Mouse (Mus musculus) liver, embryonic 13.5 days (tissue): Measurements from ENCODE around the gene Kcnj6. TPM values are rescaled to one million over a fixed set of nuclear protein-coding genes. Genes with fewer than 3 reads are reported as not detected.

ENCODE experiments used
- ATAC-seq: fragments of 200-750 bp; cut with Nextera tagmentation; 2 replicates; pipeline ENCODE4 v1.8.0; 2017; ENCODE audit warnings: low read depth, mild to moderate bottlenecking, moderate number of reproducible peaks, moderate library complexity
- DNase-seq: peaks from one replicate; pipeline ENCODE4 v3.0.0; 2022
- H3K27ac ChIP-seq: fragments of 300-500 bp; sonication (generic); 2 replicates; pipeline ENCODE4 v1.5.1; 2015; ENCODE audit warnings: moderate library complexity, mild to moderate bottlenecking, inconsistent platforms
- H3K27me3 ChIP-seq: fragments of 300-500 bp; sonication (generic); 2 replicates; pipeline ENCODE4 v1.6.1; 2015; ENCODE audit warnings: mild to moderate bottlenecking, inconsistent platforms
- H3K36me3 ChIP-seq: fragments of 300-500 bp; sonication (generic); 2 replicates; pipeline ENCODE4 v1.6.1; 2015; ENCODE audit warnings: mild to moderate bottlenecking, inconsistent platforms
- H3K4me1 ChIP-seq: fragments of 300-500 bp; sonication (generic); replicated peaks from 2 replicates; pipeline ENCODE4 v1.6.1; 2015; ENCODE audit warnings: inconsistent platforms
- H3K4me2 ChIP-seq: fragments of 300-500 bp; sonication (generic); 2 replicates; pipeline ENCODE4 v1.6.1; 2015; ENCODE audit warnings: inconsistent platforms, mild to moderate bottlenecking, moderate library complexity
- H3K4me3 ChIP-seq: fragments of 300-500 bp; sonication (generic); replicated peaks from 2 replicates; pipeline ENCODE4 v1.5.1; 2015; ENCODE audit warnings: mild to moderate bottlenecking, inconsistent platforms
- H3K9ac ChIP-seq: fragments of 300-500 bp; sonication (generic); 2 replicates; pipeline ENCODE4 v1.6.1; 2015; ENCODE audit warnings: mild to moderate bottlenecking, inconsistent platforms
- H3K9me3 ChIP-seq: fragments of 300-500 bp; sonication (generic); replicated peaks from 2 replicates; pipeline ENCODE4 v1.6.1; 2016; ENCODE audit warnings: inconsistent platforms
- WGBS: fragments of 180-500 bp; shearing (Covaris S2); methylation state at CpG from one replicate; pipeline ENCODE4 v1.1.7; 2015; ENCODE audit not compliant: insufficient replicate concordance; 5-methylcytosine and 5-hydroxymethylcytosine counted together
- polyA plus RNA-seq: library from polyadenylated mRNA; unstranded; fragments of >200 nt; fragmentation: Nextera tagmentation; extraction: Ambion mirVana; gene quantifications from 2 replicates; pipeline ENCODE4 v1.2.1, GENCODE M21; 2015

The Kcnj6 gene
- polyA plus RNA-seq, 1 experiment from 2014 or later = not detected

DNA sequence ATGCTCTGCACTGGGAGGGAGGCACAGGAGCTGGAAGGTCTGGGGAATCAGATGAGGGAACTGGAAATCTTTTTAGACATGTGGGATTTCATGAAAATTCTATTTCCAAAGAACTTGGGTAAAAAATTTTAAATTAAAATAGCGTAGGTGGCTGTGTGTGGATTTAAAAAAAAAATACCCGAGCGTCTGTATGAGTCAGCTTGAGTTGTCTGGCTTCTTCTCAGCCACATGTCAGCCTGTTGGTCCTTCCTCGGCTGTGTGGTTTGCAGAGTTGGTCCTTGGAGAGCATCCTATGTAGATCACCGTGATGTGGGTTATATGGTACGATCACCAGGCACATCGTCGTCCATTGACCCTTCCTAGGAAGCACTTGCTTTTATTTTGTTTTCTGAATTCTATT, 114.3 kb downstream of the Kcnj6 start:
- Histone ChIP-seq H3K9me3 (no peaks in the 10 kb centered on the region), H3K27ac (no peak overlapping the region), H3K9ac (no peak overlapping the region), H3K4me3 (no peak overlapping the region), H3K4me2 (no peak overlapping the region), H3K4me1 (no peaks in the 10 kb centered on the region), H3K27me3 (no peaks in the 10 kb centered on the region), H3K36me3 (no peaks in the 10 kb centered on the region)
- ATAC-seq (no peak), DNase-seq (no peak)
- 63% methylated on average over 8 of the region's 8 CpGs for WGBS

DNA sequence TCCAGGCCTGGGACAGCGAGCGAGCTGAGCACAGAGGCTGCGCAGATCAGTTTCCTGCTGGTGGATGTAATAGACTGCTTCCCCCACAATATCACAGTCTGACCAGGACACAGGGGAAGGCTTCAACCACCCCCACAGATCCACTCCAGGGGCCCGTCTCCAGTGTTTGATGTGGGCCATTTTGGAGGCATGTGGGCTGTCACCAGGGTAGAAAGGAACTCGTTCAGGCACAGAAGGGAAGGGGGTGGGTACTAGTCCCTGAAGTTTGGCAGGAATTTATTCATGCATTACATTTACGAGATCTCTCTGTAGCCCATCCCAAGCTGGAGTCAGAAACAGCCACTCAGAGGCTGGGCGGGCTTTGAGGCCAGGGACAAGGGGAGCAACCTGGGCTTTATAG, 115.4 kb downstream of the Kcnj6 start:
- WGBS = 54% methylated on average over 7 of the region's 7 CpGs
- Histone ChIP-seq H3K36me3 (no peaks in the 10 kb centered on the region), H3K9me3 (no peaks in the 10 kb centered on the region), H3K4me1 (no peaks in the 10 kb centered on the region), H3K27me3 (no peaks in the 10 kb centered on the region), H3K4me3 (no peak overlapping the region), H3K4me2 (no peak overlapping the region), H3K9ac (no peak overlapping the region), H3K27ac (no peak overlapping the region)
- ATAC-seq (no peak), DNase-seq (no peak)

DNA sequence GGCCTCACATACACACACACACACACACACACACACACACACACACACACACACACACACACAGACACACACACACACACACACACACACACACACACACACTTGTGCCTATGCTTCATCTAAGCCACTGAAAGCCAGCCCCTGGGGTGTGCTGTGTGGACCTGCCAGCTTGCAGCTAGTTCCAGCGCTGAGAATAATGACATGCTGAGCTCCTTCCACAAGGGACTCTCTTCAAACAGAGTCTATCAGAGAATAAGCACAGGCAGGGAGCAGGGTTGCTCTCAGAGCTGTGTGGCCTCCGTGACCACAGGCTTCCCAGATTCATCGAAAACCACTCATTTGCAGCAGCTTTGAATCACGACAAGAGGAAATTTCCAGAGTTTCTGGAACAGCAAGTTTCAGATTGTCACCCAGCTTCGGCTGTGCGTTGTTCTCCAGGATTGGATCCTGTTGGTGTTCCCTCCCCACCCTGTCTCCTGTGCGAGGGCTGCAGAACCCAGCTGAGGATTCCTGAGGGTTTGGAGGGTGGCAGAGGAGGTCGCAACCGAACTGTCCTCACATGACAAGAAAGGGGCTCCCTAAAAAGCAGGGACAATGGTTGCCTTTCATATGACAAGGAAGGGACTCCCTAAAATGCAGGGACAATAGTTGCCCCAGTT, 124.8 kb downstream of the Kcnj6 start:
- Histone ChIP-seq H3K4me1 (no peaks in the 10 kb centered on the region), H3K4me3 (no peak overlapping the region), H3K36me3 (no peaks in the 10 kb centered on the region), H3K4me2 (no peak overlapping the region), H3K27me3 (no peaks in the 10 kb centered on the region), H3K9me3 (no peaks in the 10 kb centered on the region), H3K27ac (no peak overlapping the region), H3K9ac (no peak overlapping the region)
- 36% methylated on average over 9 of the region's 9 CpGs for WGBS
- DNase-seq (no peak), ATAC-seq (no peak)

DNA sequence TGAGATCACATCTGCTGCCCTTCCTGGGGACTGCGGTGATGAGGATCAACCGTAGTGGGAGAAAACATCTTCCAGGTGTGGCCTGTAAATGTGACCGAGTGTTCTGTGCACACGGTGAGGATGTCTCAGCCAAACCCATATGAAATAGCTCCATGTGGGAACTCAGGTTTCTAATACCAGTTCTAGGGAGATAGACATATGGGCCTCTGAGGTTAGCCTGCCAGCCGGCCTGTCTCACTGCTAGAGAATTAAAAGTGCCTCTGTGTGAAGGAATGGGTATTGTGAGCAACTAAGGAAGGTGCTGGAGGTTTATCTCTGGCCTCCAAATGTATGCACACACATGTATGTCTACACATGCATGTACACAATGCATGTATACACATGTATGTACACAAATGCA, 129.1 kb downstream of the Kcnj6 start:
- Histone ChIP-seq H3K27ac (no peak overlapping the region), H3K4me2 (no peak overlapping the region), H3K36me3 (no peaks in the 10 kb centered on the region), H3K4me1 (no peaks in the 10 kb centered on the region), H3K4me3 (no peak overlapping the region), H3K9me3 (no peaks in the 10 kb centered on the region), H3K9ac (no peak overlapping the region), H3K27me3 (no peaks in the 10 kb centered on the region)
- ATAC-seq = no peak
- 81% methylated on average over 5 of the region's 5 CpGs for WGBS
- no peak for DNase-seq

DNA sequence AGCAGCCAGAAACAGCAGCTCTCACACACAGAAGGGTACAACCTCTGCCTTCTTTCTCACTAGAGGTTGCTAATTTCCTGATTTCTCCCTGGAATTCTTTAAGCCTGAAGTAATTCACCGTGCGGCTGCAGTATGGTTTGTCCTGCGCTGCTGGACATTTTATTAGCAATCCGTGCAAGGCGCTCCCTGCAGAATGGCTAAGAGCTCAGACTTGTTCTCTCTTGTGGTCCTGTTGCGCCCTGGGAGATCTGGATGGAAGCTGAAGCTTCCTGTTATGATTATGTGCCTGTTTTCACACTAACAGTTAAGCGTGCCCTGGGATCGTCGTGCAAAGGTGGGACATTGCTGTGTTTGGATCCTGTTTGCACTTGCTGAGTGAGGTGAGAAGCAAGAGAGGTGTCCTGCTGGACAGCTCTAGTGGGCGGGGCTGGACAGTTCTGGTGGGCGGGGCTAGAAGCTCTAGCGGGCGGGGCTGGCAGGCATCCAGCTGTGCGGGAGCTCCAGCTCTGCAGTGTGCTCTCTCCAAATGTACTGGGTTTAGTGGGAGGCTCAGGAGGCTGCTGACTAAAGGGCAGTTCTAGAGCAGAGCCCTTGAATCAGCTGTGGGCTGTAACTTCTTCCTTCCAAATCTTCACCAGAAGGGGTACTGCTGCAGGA, 131.1 kb downstream of the Kcnj6 start:
- no peak for ATAC-seq
- Histone ChIP-seq H3K4me3 (no peak overlapping the region), H3K9me3 (no peaks in the 10 kb centered on the region), H3K36me3 (no peaks in the 10 kb centered on the region), H3K4me1 (no peaks in the 10 kb centered on the region), H3K9ac (no peak overlapping the region), H3K27me3 (no peaks in the 10 kb centered on the region), H3K27ac (no peak overlapping the region), H3K4me2 (no peak overlapping the region)
- no peak for DNase-seq
- WGBS = 38% methylated on average over 14 of the region's 14 CpGs

DNA sequence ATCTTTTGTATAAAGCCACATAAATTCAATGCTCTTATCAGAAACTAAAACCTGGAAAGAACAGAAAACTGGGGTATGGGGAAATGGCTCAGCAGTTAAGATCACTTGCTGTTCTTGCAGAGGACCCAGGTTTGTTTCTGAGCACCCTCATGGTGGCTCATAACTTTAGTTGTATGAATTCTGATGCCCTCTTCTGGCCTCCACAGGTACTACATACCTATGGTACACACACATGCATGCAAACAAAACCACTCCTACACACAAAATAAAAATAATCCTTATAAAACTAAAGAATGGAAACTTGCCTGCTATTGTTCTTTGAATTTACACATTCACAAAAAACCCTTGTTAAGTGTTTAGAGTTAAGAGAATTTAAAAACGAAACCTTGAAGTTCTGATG, 131.7 kb downstream of the Kcnj6 start:
- Histone ChIP-seq H3K9me3 (no peaks in the 10 kb centered on the region), H3K9ac (no peak overlapping the region), H3K4me3 (no peak overlapping the region), H3K27me3 (no peaks in the 10 kb centered on the region), H3K27ac (no peak overlapping the region), H3K4me2 (no peak overlapping the region), H3K4me1 (no peaks in the 10 kb centered on the region), H3K36me3 (no peaks in the 10 kb centered on the region)
- WGBS = 62% methylated on average over 1 of the region's 1 CpGs
- ATAC-seq = no peak
- no peak for DNase-seq

DNA sequence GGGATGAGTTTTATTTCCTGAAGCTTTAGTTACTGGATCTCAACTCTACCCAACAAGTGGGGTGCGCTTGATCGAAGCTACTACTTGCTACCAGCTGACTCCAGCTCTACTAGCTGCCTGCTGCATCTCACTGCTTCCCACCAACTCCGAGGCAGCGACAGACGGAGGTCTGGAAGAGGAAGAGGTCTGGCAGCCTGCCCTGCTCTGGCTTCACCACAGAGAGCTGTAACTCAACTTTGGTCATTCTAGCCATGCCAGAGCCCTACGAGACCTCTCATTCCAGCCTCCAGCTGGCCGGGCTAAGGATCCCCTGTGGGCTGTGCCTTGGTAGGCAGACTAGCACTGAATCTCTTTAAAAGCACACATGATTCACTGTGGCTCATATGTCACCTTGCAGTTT, 132.4 kb downstream of the Kcnj6 start:
- no peaks in the 10 kb centered on the region for H3K27me3 ChIP-seq
- no peak overlapping the region for H3K4me3 ChIP-seq
- no peaks in the 10 kb centered on the region for H3K4me1 ChIP-seq
- no peak for ATAC-seq
- WGBS = 75% methylated on average over 7 of the region's 7 CpGs
- no peaks in the 10 kb centered on the region for H3K9me3 ChIP-seq
- H3K27ac ChIP-seq = no peak overlapping the region
- no peak overlapping the region for H3K4me2 ChIP-seq
- no peaks in the 10 kb centered on the region for H3K36me3 ChIP-seq
- no peak overlapping the region for H3K9ac ChIP-seq
- DNase-seq = no peak

DNA sequence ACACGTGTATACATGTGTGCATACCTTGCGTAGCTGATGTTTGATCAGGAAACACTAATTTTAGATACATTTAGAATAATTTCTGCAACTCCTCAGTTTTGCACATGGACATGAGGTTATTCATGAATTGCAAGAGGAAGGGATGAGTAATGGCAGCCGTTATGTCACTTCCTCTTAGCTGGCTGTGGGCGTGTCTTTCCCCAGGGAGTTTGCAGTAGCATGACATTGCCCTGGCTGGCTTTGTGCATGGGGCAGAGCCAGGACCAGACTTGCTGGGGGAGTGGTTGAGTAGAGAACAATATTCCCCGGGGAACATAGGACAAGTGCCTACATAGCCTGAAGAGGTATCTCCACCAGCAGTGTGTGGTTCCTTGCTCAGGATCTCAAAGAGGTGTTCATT, 134.0 kb downstream of the Kcnj6 start:
- no peaks in the 10 kb centered on the region for H3K9me3 ChIP-seq
- H3K27ac ChIP-seq = no peak overlapping the region
- H3K4me3 ChIP-seq = no peak overlapping the region
- no peaks in the 10 kb centered on the region for H3K36me3 ChIP-seq
- H3K4me2 ChIP-seq = no peak overlapping the region
- no peak for DNase-seq
- H3K27me3 ChIP-seq = no peaks in the 10 kb centered on the region
- ATAC-seq = no peak
- H3K9ac ChIP-seq = no peak overlapping the region
- WGBS = 65% methylated on average over 5 of the region's 5 CpGs
- no peaks in the 10 kb centered on the region for H3K4me1 ChIP-seq

DNA sequence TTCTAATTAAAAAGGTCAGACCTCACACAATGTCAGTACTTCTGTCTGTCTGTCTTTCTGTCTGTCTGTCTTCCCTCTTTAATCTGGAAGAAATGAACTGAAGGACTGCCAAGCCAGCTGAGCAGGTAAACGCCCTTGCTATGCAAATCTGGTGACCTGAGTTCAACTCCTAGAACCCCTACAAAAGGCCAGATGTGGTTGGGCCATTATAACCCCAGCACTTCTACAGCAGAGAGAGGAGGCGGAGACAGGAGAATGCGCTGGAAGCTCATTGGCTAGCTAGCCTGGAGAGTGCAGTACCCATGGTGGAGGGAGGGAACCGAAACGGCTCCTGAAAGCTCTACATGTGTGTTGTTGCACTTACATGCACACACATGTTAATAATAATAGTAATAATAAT, 141.5 kb downstream of the Kcnj6 start:
- no peaks in the 10 kb centered on the region for H3K27me3 ChIP-seq
- WGBS = 79% methylated on average over 5 of the region's 5 CpGs
- no peak for DNase-seq
- H3K4me1 ChIP-seq = no peaks in the 10 kb centered on the region
- H3K9me3 ChIP-seq = no peaks in the 10 kb centered on the region
- no peak for ATAC-seq
- H3K27ac ChIP-seq = no peak overlapping the region
- H3K4me2 ChIP-seq = no peak overlapping the region
- H3K36me3 ChIP-seq = no peaks in the 10 kb centered on the region
- H3K4me3 ChIP-seq = no peak overlapping the region
- no peak overlapping the region for H3K9ac ChIP-seq

DNA sequence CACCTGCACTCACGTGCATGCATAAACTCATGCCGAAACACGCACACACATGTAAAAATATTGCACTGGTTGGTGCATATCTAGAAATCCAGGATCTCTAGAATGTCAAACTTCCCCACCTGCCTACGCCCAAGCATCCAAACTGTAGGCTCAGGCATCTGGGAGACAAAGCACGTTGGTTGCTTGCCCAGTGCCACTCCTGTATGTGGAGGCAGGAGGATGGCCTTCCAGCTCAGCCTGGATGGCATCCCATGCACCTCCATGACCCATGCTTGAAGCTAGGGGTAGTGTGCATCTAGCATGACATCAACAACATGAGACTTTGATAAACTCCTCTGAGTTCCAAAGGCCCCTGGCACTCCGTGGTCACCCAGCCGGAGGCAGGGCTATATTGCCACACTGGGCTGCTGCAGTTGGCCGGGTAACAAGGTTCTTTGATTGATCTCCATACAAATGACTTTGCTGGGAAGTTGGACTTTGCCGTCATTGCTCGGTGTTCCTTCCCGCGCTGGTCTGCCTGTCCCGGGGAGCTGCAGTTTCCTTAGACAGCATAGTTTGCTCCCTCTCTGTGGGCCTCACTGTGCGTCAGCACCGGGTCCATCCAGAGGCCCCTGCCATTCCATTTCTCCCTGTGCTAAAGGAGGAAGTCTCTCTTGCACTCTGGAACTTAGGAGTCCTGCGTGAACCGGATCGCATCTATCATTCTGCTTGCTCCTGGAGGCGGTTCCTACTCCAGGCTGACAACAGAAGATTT, 144.9 kb downstream of the Kcnj6 start:
- H3K4me3 ChIP-seq = no peak overlapping the region
- no peaks in the 10 kb centered on the region for H3K36me3 ChIP-seq
- no peaks in the 10 kb centered on the region for H3K4me1 ChIP-seq
- no peak overlapping the region for H3K27ac ChIP-seq
- H3K27me3 ChIP-seq = no peaks in the 10 kb centered on the region
- no peak overlapping the region for H3K9ac ChIP-seq
- ATAC-seq = no peak
- H3K4me2 ChIP-seq = no peak overlapping the region
- 66% methylated on average over 19 of the region's 19 CpGs for WGBS
- no peaks in the 10 kb centered on the region for H3K9me3 ChIP-seq
- no peak for DNase-seq

DNA sequence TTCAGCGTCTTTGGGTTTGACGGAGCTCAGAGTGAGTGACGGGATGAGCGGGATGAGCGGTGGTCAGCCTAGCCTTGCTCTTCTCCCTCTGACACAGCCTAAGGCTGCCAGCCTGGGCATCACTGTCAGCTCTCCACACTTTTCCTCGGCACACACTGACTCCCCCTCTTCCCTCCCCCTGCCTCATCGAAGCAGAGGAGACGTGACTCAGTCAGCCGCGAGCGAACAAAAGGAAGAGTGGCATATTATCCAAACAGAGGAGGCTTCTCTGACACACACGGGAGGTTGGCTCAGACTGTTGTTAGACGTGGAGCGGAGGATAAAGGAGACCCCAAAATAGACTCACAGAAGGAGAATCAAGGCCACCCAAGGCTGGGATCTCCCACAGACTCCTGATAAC, 147.1 kb downstream of the Kcnj6 start:
- WGBS = 59% methylated on average over 14 of the region's 14 CpGs

DNA sequence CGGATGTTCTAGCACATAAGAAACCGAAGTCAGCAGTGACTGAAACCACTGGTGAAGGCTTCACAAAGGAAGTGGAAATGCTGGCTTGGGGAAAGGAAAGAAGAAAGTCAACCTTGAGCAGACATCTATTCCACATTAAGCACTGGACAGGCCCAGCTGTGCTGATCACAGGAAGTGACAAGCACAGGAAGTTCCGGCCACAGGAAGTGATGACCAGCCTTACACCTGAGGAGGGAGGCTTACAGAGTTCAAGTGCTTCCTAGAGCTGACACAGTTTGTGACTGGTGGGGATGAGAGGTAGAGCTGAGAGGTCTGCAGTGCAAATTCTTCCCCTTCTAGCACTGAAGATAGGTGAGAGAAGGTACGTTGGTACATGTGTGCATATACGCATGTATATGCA, 151.5 kb downstream of the Kcnj6 start:
- ATAC-seq (no peak), DNase-seq (no peak)
- H3K27ac ChIP-seq = no peak overlapping the region
- H3K9me3 ChIP-seq = no peaks in the 10 kb centered on the region
- 52% methylated on average over 5 of the region's 5 CpGs for WGBS
- no peak overlapping the region for H3K4me2 ChIP-seq
- no peak overlapping the region for H3K9ac ChIP-seq
- no peaks in the 10 kb centered on the region for H3K27me3 ChIP-seq
- H3K36me3 ChIP-seq = no peaks in the 10 kb centered on the region
- H3K4me3 ChIP-seq = no peak overlapping the region
- H3K4me1 ChIP-seq = no peaks in the 10 kb centered on the region

More for the DNA sequence above, 147.1 kb downstream of the Kcnj6 start:
- no peak overlapping the region for H3K27ac ChIP-seq
- no peak for ATAC-seq
- no peak overlapping the region for H3K4me3 ChIP-seq
- no peak overlapping the region for H3K9ac ChIP-seq
- no peaks in the 10 kb centered on the region for H3K27me3 ChIP-seq
- no peaks in the 10 kb centered on the region for H3K9me3 ChIP-seq
- H3K4me1 ChIP-seq = no peaks in the 10 kb centered on the region
- H3K36me3 ChIP-seq = no peaks in the 10 kb centered on the region
- no peak overlapping the region for H3K4me2 ChIP-seq
- no peak for DNase-seq
